Mouse (Mus musculus) forebrain, embryonic 14.5 days (tissue): ENCODE results near the gene Galnt10. TPM values are rescaled to one million over a fixed set of nuclear protein-coding genes. Genes with fewer than 3 reads are reported as not detected.

Experiments
- ATAC-seq: fragments of 200-750 bp; cut with Nextera tagmentation; 2 replicates; pipeline ENCODE4 v1.8.0; 2017; ENCODE audit warnings: mild to moderate bottlenecking, moderate library complexity
- DNase-seq: peaks from one replicate; pipeline ENCODE4 v3.0.0-alpha.2; 2015; ENCODE audit warnings: low spot score
- H3K27ac ChIP-seq: fragments of 300-500 bp; sonication (generic); 2 replicates; pipeline ENCODE4 v1.5.1; 2014; ENCODE audit warnings: low read depth, mild to moderate bottlenecking, control low read depth, low read length, moderate library complexity
- H3K27me3 ChIP-seq: fragments of 300-500 bp; sonication (generic); replicated peaks from 2 replicates; pipeline ENCODE4 v1.6.1; 2014; ENCODE audit warnings: low read length, control low read depth, mixed read lengths; ENCODE audit not compliant: control insufficient read depth, insufficient read depth
- H3K36me3 ChIP-seq: fragments of 300-500 bp; sonication (generic); 2 replicates; pipeline ENCODE4 v1.6.1; 2014; ENCODE audit warnings: low read length, control low read depth; ENCODE audit not compliant: control insufficient read depth, insufficient read depth
- H3K4me1 ChIP-seq: fragments of 300-500 bp; sonication (generic); 2 replicates; pipeline ENCODE4 v1.6.1; 2014; ENCODE audit warnings: antibody characterized with exemption, low read length, control low read depth; ENCODE audit not compliant: control insufficient read depth, insufficient read depth
- H3K4me2 ChIP-seq: fragments of 300-500 bp; sonication (generic); 2 replicates; pipeline ENCODE4 v1.6.1; 2014; ENCODE audit warnings: mild to moderate bottlenecking, control low read depth, low read length
- H3K4me3 ChIP-seq: fragments of 300-500 bp; sonication (generic); 2 replicates; pipeline ENCODE4 v1.5.1; 2014; ENCODE audit warnings: low read depth, low read length, control low read depth
- H3K9ac ChIP-seq: fragments of 300-500 bp; sonication (generic); 2 replicates; pipeline ENCODE4 v1.6.1; 2014; ENCODE audit warnings: mild to moderate bottlenecking, low read length, control low read depth, moderate library complexity
- H3K9me3 ChIP-seq: fragments of 300-500 bp; sonication (generic); replicated peaks from 2 replicates; pipeline ENCODE4 v1.6.1; 2016; ENCODE audit warnings: low read length, control low read depth, mixed read lengths; ENCODE audit not compliant: control insufficient read depth
- WGBS: fragments of 180-500 bp; shearing (Covaris S2); extraction: QIAGEN DNeasy Blood & Tissue Kit; methylation state at CpG from one replicate; pipeline ENCODE4 v1.1.7; 2014; 5-methylcytosine and 5-hydroxymethylcytosine counted together
- polyA plus RNA-seq: library from polyadenylated mRNA; unstranded; fragments of >200 nt; fragmentation: Nextera tagmentation; extraction: Ambion mirVana; gene quantifications from 2 replicates; pipeline ENCODE4 v1.2.1, GENCODE M21; 2014

Gene Galnt10
- polyA plus RNA-seq, 1 experiment from 2014 or later = 6.1 TPM

- no peak for DNase-seq
Observed at GRCm38 (mm10) chr11:57732410-57733281, 87.4 kb downstream of the Galnt10 start.

GRCm38 (mm10) chr11:57747294-57748080 is 102.2 kb downstream of the Galnt10 start:
- Histone ChIP-seq H3K9me3 (no peaks in the 10 kb centered on the region), H3K27ac (no peak overlapping the region), H3K9ac (no peak overlapping the region), H3K27me3 (no peaks in the 10 kb centered on the region), H3K4me2 (no peak overlapping the region), H3K4me3 (no peak overlapping the region), H3K4me1 (peaks cover 4% of the 10 kb centered on the region; the same call in 1 of the 2 replicates), H3K36me3 (no peaks in the 10 kb centered on the region)
- DNase-seq (peak; percentile 23), ATAC-seq (peak; percentile 20; the same call in 1 of the 2 replicates)
- WGBS = 75% methylated on average over 19 of the region's 19 CpGs

More at GRCm38 (mm10) chr11:57732410-57733281, 87.4 kb downstream of the Galnt10 start:
- Histone ChIP-seq H3K9me3 (no peaks in the 10 kb centered on the region), H3K4me1 (no peaks in the 10 kb centered on the region), H3K4me2 (no peak overlapping the region), H3K4me3 (no peak overlapping the region), H3K9ac (no peak overlapping the region), H3K27me3 (no peaks in the 10 kb centered on the region), H3K27ac (peak overlapping the region; percentile 44; the same call in 1 of the 2 replicates), H3K36me3 (no peaks in the 10 kb centered on the region)
- 80% methylated on average over 10 of the region's 10 CpGs for WGBS
- peak; percentile 40; the same call in 1 of the 2 replicates for ATAC-seq

- 56% methylated on average over 14 of the region's 14 CpGs for WGBS
- Histone ChIP-seq H3K9me3 (no peaks in the 10 kb centered on the region), H3K36me3 (no peaks in the 10 kb centered on the region), H3K27ac (peak overlapping the region; percentile 33; the same call in 1 of the 2 replicates), H3K9ac (no peak overlapping the region), H3K4me3 (no peak overlapping the region), H3K4me2 (no peak overlapping the region), H3K27me3 (no peaks in the 10 kb centered on the region), H3K4me1 (peaks cover 8% of the 10 kb centered on the region)
- ATAC-seq = peak; percentile 79
- peak; percentile 73 for DNase-seq
Observed at GRCm38 (mm10) chr11:57753538-57754203, 108.4 kb downstream of the Galnt10 start.

GRCm38 (mm10) chr11:57758621-57759020 is 113.4 kb downstream of the Galnt10 start:
- 84% methylated on average over 9 of the region's 9 CpGs for WGBS

GRCm38 (mm10) chr11:57760509-57761058 is 115.3 kb downstream of the Galnt10 start:
- Histone ChIP-seq H3K27me3 (no peaks in the 10 kb centered on the region), H3K4me2 (peak overlapping the region; percentile 14; the same call in 1 of the 2 replicates), H3K9ac (peak overlapping the region; percentile 40), H3K9me3 (no peaks in the 10 kb centered on the region), H3K36me3 (no peaks in the 10 kb centered on the region), H3K4me3 (no peak overlapping the region), H3K27ac (no peak overlapping the region; the same call in 1 of the 2 replicates), H3K4me1 (peaks cover 5% of the 10 kb centered on the region; the same call in 1 of the 2 replicates)
- WGBS = 4% methylated on average over 14 of the region's 14 CpGs
- ATAC-seq = peak; percentile 54
- peak; percentile 58 for DNase-seq

More at GRCm38 (mm10) chr11:57758621-57759020, 113.4 kb downstream of the Galnt10 start:
- Histone ChIP-seq H3K9ac (no peak overlapping the region), H3K4me1 (peaks cover 5% of the 10 kb centered on the region; the same call in 1 of the 2 replicates), H3K9me3 (no peaks in the 10 kb centered on the region), H3K27me3 (no peaks in the 10 kb centered on the region), H3K36me3 (no peaks in the 10 kb centered on the region), H3K27ac (no peak overlapping the region), H3K4me3 (no peak overlapping the region), H3K4me2 (no peak overlapping the region)
- ATAC-seq (no peak), DNase-seq (no peak)

- Histone ChIP-seq H3K9ac (no peak overlapping the region), H3K9me3 (no peaks in the 10 kb centered on the region), H3K27me3 (no peaks in the 10 kb centered on the region; the same call in 1 of the 2 replicates), H3K4me2 (no peak overlapping the region), H3K27ac (no peak overlapping the region), H3K4me1 (peaks cover 5% of the 10 kb centered on the region; the same call in 1 of the 2 replicates), H3K4me3 (no peak overlapping the region), H3K36me3 (no peaks in the 10 kb centered on the region)
- DNase-seq (no peak), ATAC-seq (no peak)
- 96% methylated on average over 4 of the region's 4 CpGs for WGBS
Observed at GRCm38 (mm10) chr11:57761347-57761746, 116.1 kb downstream of the Galnt10 start.

- Histone ChIP-seq H3K9me3 (no peaks in the 10 kb centered on the region), H3K4me2 (no peak overlapping the region), H3K9ac (no peak overlapping the region), H3K36me3 (no peaks in the 10 kb centered on the region), H3K4me1 (peaks cover 5% of the 10 kb centered on the region; the same call in 1 of the 2 replicates), H3K27ac (no peak overlapping the region), H3K4me3 (no peak overlapping the region), H3K27me3 (peaks cover 6% of the 10 kb centered on the region)
- DNase-seq = no peak
- WGBS = 91% methylated on average over 3 of the region's 3 CpGs
- ATAC-seq = no peak
Observed at GRCm38 (mm10) chr11:57764124-57764523, 118.9 kb downstream of the Galnt10 start.

GRCm38 (mm10) chr11:57766617-57767016 is 121.4 kb downstream of the Galnt10 start:
- 62% methylated on average over 12 of the region's 12 CpGs for WGBS
- no peak for ATAC-seq
- peaks cover 29% of the 10 kb centered on the region for H3K27me3 ChIP-seq
- H3K27ac ChIP-seq = no peak overlapping the region
- no peak overlapping the region for H3K4me3 ChIP-seq
- no peak overlapping the region for H3K4me2 ChIP-seq
- no peaks in the 10 kb centered on the region for H3K9me3 ChIP-seq
- H3K4me1 ChIP-seq = no peaks in the 10 kb centered on the region
- no peak for DNase-seq
- no peak overlapping the region for H3K9ac ChIP-seq
- no peaks in the 10 kb centered on the region for H3K36me3 ChIP-seq
